Mouse (Mus musculus): Measurements from ENCODE around the gene Spata16.

DNA sequence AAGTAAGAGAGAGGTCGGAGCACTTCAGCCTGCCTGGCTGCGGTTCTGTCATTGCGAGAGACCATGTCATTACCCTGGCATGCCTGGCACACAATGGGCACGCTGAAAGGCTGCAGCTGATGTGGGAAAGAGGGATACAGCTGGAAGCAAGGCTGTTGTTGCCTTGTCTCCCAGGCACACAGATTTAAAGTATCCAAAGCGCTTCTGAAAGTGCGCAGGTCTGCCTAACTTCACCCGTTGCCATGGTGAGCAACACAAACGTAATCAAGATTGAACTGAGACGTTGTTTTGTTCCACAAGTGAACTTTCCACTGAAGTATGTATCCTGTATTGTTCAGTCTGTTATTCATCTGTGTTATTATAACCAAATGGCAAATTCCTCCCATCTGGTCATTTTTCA, 1.8 kb downstream of the Spata16 start:
- TF ChIP-seq CTCF (IDR thresholded peaks at IDR 0.05; ENCODE audit: low read depth) = no peak
- TF ChIP-seq EP300 (IDR thresholded peaks at IDR 0.05; ENCODE audit: low read depth) = no peak

Measured in heart, postnatal 0 days (tissue).